Mouse (Mus musculus) spleen, adult 2 months (tissue): ENCODE data around the gene Gm45234.

Source experiments
- CTCF ChIP-seq: fragments of 200-500 bp; IDR thresholded peaks from 2 replicates; pipeline ENCODE4 v1.5.1; 2011; ENCODE audit warnings: mild to moderate bottlenecking, inconsistent platforms; ENCODE audit not compliant: insufficient read depth, insufficient read length, insufficient replicate concordance; ENCODE audit errors: extremely low read depth
- POLR2A ChIP-seq: fragments of 200-500 bp; IDR thresholded peaks from 2 replicates; pipeline ENCODE4 v1.6.1; 2011; ENCODE audit warnings: low read depth, low read length, inconsistent platforms

DNA sequence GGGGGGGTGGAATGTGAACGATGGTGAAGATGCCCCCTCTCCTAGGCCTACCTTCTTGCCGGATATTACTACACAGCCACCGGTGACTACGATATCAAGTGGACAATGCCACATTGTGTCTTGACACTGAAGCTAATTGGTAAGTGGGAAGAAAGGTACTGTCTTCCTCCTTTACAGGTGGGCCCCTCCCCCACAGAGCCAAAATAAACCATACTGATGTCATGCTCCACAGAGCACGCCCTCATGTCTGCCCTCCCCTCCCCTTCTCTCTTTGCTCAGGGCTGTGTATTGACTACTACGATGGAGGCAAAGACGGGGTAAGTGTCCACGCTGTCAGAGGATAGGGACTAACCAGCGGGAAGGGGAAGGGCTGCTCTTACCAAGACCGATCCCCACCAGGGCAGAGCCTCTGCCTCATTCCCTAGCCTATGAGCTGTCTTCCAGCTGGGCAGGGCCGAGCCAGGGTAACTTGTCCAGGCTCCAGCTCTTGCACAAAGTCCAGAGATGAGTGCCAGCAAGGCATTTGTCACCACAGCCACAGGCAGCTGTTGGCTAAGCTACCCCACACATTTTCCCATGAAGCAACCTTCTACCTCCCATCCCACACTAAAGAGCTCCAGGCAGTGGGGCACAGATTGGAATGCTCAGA, 55.7 kb downstream of the Gm45234 start:
- TF ChIP-seq CTCF (no peak), POLR2A (no peak)
